Mouse (Mus musculus): ENCODE results near the gene Rnf39. TPM values are rescaled to one million over a fixed set of nuclear protein-coding genes. Genes with fewer than 3 reads are reported as not detected.
A peak's percentile ranks its signal among the peaks of the same experiment; 100 is the strongest.

Gene Rnf39
- polyA plus RNA-seq, 1 experiment from 2014 or later: 0.53 TPM

DNA sequence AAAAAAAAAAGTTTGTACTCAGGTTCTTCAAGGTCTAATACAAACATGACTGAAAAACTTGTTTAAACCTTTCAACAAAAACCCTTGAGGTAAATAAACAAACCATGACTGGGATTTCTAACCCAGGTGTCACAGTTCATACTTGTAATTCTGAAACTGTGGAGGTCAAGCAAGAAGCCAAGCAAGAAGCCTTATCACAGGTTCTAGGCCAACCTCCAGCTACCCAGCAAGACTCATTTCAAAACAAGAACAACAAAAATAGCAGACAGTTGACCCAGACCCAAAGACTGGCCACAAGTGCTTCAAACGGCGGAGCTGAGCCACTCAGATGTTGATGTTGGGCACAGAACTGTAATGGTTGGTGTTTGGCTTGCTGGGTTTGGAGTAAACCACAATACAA, 51.8 kb downstream of the Rnf39 start:
- H3K9me3 ChIP-seq (ENCODE audit: low read depth, low read length): no peaks in the 10 kb centered on the region
- no peaks in the 10 kb centered on the region for H3K36me3 ChIP-seq (ENCODE audit: insufficient read depth)
- 79% methylated on average over 2 of the region's 2 CpGs for WGBS
- H3K9ac ChIP-seq: no peak overlapping the region
- no peak overlapping the region for H3K4me3 ChIP-seq (ENCODE audit: low read depth, low read length)
- ATAC-seq (ENCODE audit: insufficient read depth): no peak
- H3K27me3 ChIP-seq (ENCODE audit: insufficient read depth, low read length): peaks cover under 1% of the 10 kb centered on the region; the same call in 1 of the 2 replicates
- no peak overlapping the region for H3K27ac ChIP-seq (ENCODE audit: low read depth)
- H3K4me1 ChIP-seq (ENCODE audit: insufficient read depth): no peaks in the 10 kb centered on the region
- H3K4me2 ChIP-seq: no peak overlapping the region
- TF ChIP-seq CTCF (IDR thresholded peaks at IDR 0.05; ENCODE audit: low read depth): no peak
- no peak for DNase-seq

DNA sequence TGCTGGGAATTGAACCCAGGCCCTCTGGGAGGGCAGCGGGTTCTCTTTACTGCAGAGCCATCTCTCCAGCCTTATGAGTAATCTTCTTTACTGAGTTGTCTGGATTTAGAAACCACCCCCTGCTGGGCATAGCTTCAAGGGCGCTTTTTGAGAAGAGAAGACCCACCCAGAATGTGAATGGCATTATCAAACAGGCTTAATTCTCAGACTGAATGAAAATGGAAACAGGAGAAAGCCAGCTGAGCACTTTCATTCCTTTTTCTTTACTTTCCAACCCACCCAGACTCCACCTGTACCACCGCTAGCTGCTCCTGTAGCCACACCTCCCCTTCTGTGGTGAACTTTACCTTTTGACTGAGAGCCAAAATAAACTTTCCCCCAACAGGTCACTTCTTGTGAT, 52.7 kb downstream of the Rnf39 start:
- no peaks in the 10 kb centered on the region for H3K9me3 ChIP-seq (ENCODE audit: low read depth, low read length)
- H3K36me3 ChIP-seq (ENCODE audit: insufficient read depth): no peaks in the 10 kb centered on the region
- no peak overlapping the region for H3K9ac ChIP-seq
- H3K4me3 ChIP-seq (ENCODE audit: low read depth, low read length): no peak overlapping the region
- H3K4me1 ChIP-seq (ENCODE audit: insufficient read depth): no peaks in the 10 kb centered on the region
- H3K27me3 ChIP-seq (ENCODE audit: insufficient read depth, low read length): no peaks in the 10 kb centered on the region
- TF ChIP-seq CTCF (IDR thresholded peaks at IDR 0.05; ENCODE audit: low read depth): no peak
- H3K4me2 ChIP-seq: no peak overlapping the region
- DNase-seq (no peak), ATAC-seq (ENCODE audit: insufficient read depth) (no peak)
- H3K27ac ChIP-seq (ENCODE audit: low read depth): no peak overlapping the region
- WGBS: 61% methylated on average over 3 of the region's 3 CpGs

GRCm38 (mm10) chr17:36997033-36997735, 54.5 kb downstream of the Rnf39 start:
- H3K9me3 ChIP-seq (ENCODE audit: low read depth, low read length): no peaks in the 10 kb centered on the region
- peak; percentile 95 for DNase-seq
- no peak overlapping the region for H3K27ac ChIP-seq (ENCODE audit: low read depth)
- 0 out of 2 replicates have a peak, but pooled peaks have one; percentile 41 for ATAC-seq (ENCODE audit: insufficient read depth)
- no peak overlapping the region for H3K4me2 ChIP-seq
- no peaks in the 10 kb centered on the region for H3K36me3 ChIP-seq (ENCODE audit: insufficient read depth)
- peak; percentile 88 for TF ChIP-seq CTCF (IDR thresholded peaks at IDR 0.05; ENCODE audit: low read depth)
- no peaks in the 10 kb centered on the region for H3K27me3 ChIP-seq (ENCODE audit: insufficient read depth, low read length)
- H3K9ac ChIP-seq: no peak overlapping the region
- WGBS: 26% methylated on average over 7 of the region's 7 CpGs
- no peak overlapping the region for H3K4me3 ChIP-seq (ENCODE audit: low read depth, low read length)
- H3K4me1 ChIP-seq (ENCODE audit: insufficient read depth): no peaks in the 10 kb centered on the region

Other genes starting within 250 kb of the Rnf39 start
- not detected in 2 replicates for gene H2-M10.5, start 170.0 kb upstream of the Rnf39 start, polyA plus RNA-seq (2014; fragmentation: Nextera tagmentation; extraction: Ambion mirVana)
- gene H2-M10.6, start 130.7 kb upstream of the Rnf39 start, polyA plus RNA-seq (2014; fragmentation: Nextera tagmentation; extraction: Ambion mirVana): not detected in 2 replicates
- gene Trim26, start 105.8 kb upstream of the Rnf39 start, polyA plus RNA-seq (2014; fragmentation: Nextera tagmentation; extraction: Ambion mirVana): 33.1 and 35.0 TPM in 2 replicates
- 0.11 and 0.16 TPM in 2 replicates for gene Trim15, start 75.7 kb upstream of the Rnf39 start, polyA plus RNA-seq (2014; fragmentation: Nextera tagmentation; extraction: Ambion mirVana)
- gene Trim10, start 73.3 kb upstream of the Rnf39 start, polyA plus RNA-seq (2014; fragmentation: Nextera tagmentation; extraction: Ambion mirVana): 2.6 and 3.4 TPM in 2 replicates
- not detected in 2 replicates for gene Trim40, start 52.8 kb upstream of the Rnf39 start, polyA plus RNA-seq (2014; fragmentation: Nextera tagmentation; extraction: Ambion mirVana)
- 0.11 and 0.16 TPM in 2 replicates for gene Trim31, start 44.8 kb upstream of the Rnf39 start, polyA plus RNA-seq (2014; fragmentation: Nextera tagmentation; extraction: Ambion mirVana)
- gene Ppp1r11, start 8.8 kb downstream of the Rnf39 start, polyA plus RNA-seq (2014; fragmentation: Nextera tagmentation; extraction: Ambion mirVana): 116 and 123 TPM in 2 replicates
- gene Znrd1, start 15.6 kb downstream of the Rnf39 start, polyA plus RNA-seq (2014; fragmentation: Nextera tagmentation; extraction: Ambion mirVana): 102 and 109 TPM in 2 replicates
- gene Znrd1as, start 15.7 kb downstream of the Rnf39 start, polyA plus RNA-seq (2014; fragmentation: Nextera tagmentation; extraction: Ambion mirVana): 5.1 and 6.9 TPM in 2 replicates
- gene 2410137M14Rik, start 38.3 kb downstream of the Rnf39 start, polyA plus RNA-seq (2014; fragmentation: Nextera tagmentation; extraction: Ambion mirVana): not detected in 2 replicates
- gene H2-M5, start 46.6 kb downstream of the Rnf39 start, polyA plus RNA-seq (2014; fragmentation: Nextera tagmentation; extraction: Ambion mirVana): 0.17 and 0.22 TPM in 2 replicates
- gene Zfp57, start 58.2 kb downstream of the Rnf39 start, polyA plus RNA-seq (2014; fragmentation: Nextera tagmentation; extraction: Ambion mirVana): 77.5 and 80.7 TPM in 2 replicates
- 0.11 and 0.13 TPM in 2 replicates for gene Mog, start 80.5 kb downstream of the Rnf39 start, polyA plus RNA-seq (2014; fragmentation: Nextera tagmentation; extraction: Ambion mirVana)
- 7.0 and 8.8 TPM in 2 replicates for gene Gabbr1, start 103.0 kb downstream of the Rnf39 start, polyA plus RNA-seq (2014; fragmentation: Nextera tagmentation; extraction: Ambion mirVana)
- gene Olfr90, start 145.6 kb downstream of the Rnf39 start, polyA plus RNA-seq (2014; fragmentation: Nextera tagmentation; extraction: Ambion mirVana): 0.34 TPM in 1 of 2 replicates, not detected in the other
- gene Olfr91, start 155.4 kb downstream of the Rnf39 start, polyA plus RNA-seq (2014; fragmentation: Nextera tagmentation; extraction: Ambion mirVana): 0.07 TPM in 1 of 2 replicates, not detected in the other
- not detected in 2 replicates for gene Olfr92, start 177.2 kb downstream of the Rnf39 start, polyA plus RNA-seq (2014; fragmentation: Nextera tagmentation; extraction: Ambion mirVana)
- not detected in 2 replicates for gene Olfr93, start 218.6 kb downstream of the Rnf39 start, polyA plus RNA-seq (2014; fragmentation: Nextera tagmentation; extraction: Ambion mirVana)